Mouse (Mus musculus) kidney, adult 2 months (tissue): ENCODE results near the gene Nmb.

ENCODE experiments used
- CTCF ChIP-seq: fragments of 200-500 bp; conservative IDR thresholded peaks from 2 replicates; pipeline ENCODE4 v1.5.1; 2011; ENCODE audit warnings: low read depth, mild to moderate bottlenecking, control low read depth, low read length, moderate library complexity, mixed read lengths; ENCODE audit not compliant: insufficient read depth, insufficient read length
- POLR2A ChIP-seq: fragments of 200-500 bp; IDR thresholded peaks from one replicate; pipeline ENCODE4 v1.6.1; 2011; ENCODE audit warnings: low read depth, low read length, control low read depth

DNA sequence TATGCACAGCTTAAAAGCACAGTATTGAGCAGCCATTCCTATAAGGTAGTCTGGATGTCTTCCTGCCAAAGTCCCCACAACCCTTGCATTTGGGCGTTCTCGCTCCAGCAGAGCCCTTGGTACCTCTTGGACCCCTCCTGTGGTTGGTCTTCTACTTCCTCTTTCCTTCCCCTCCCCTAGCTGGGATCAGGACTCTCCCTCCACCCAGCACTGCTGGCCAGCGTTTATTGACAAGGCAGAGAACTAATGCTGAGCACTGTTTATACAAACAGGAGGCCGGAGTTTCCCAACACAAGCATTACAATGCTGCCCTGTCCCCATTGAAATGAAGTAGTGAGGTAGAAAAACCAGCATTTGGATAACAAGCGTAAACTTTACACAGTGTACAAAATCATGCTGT, 31.8 kb downstream of the Nmb start:
- TF ChIP-seq CTCF (no peak), POLR2A (no peak)
